Mouse (Mus musculus) kidney, postnatal 0 days (tissue): Measurements from ENCODE around the gene BC049352. TPM values are rescaled to one million over a fixed set of nuclear protein-coding genes. Genes with fewer than 3 reads are reported as not detected.

Experiments
- ATAC-seq: fragments of 200-750 bp; cut with Nextera tagmentation; replicated peaks from 2 replicates; pipeline ENCODE4 v1.8.0; 2017; ENCODE audit warnings: low read depth, moderate number of reproducible peaks, moderate TSS enrichment, moderate library complexity; ENCODE audit not compliant: low FRiP score
- DNase-seq: peaks from one replicate; pipeline ENCODE4 v3.0.0-alpha.2; 2016; ENCODE audit warnings: low spot score
- H3K27ac ChIP-seq: fragments of 300-500 bp; sonication (generic); 2 replicates; pipeline ENCODE4 v1.5.1; 2014; ENCODE audit warnings: mild to moderate bottlenecking
- H3K27me3 ChIP-seq: fragments of 300-500 bp; sonication (generic); 2 replicates; pipeline ENCODE4 v1.6.1; 2014; ENCODE audit warnings: low read length, mixed read lengths; ENCODE audit not compliant: insufficient read depth
- H3K36me3 ChIP-seq: fragments of 300-500 bp; sonication (generic); 2 replicates; pipeline ENCODE4 v1.6.1; 2014; ENCODE audit warnings: low read length, mixed read lengths; ENCODE audit not compliant: insufficient read depth
- H3K4me1 ChIP-seq: fragments of 300-500 bp; sonication (generic); replicated peaks from 2 replicates; pipeline ENCODE4 v1.6.1; 2014; ENCODE audit warnings: antibody characterized with exemption, low read length, mixed read lengths; ENCODE audit not compliant: insufficient read depth
- H3K4me2 ChIP-seq: fragments of 300-500 bp; sonication (generic); 2 replicates; pipeline ENCODE4 v1.6.1; 2014; ENCODE audit warnings: mild to moderate bottlenecking, low read length, moderate library complexity, mixed read lengths
- H3K4me3 ChIP-seq: fragments of 300-500 bp; sonication (generic); replicated peaks from 2 replicates; pipeline ENCODE4 v1.5.1; 2014; ENCODE audit warnings: low read depth, low read length
- H3K9ac ChIP-seq: fragments of 300-500 bp; sonication (generic); 2 replicates; pipeline ENCODE4 v1.6.1; 2014; ENCODE audit warnings: low read depth, low read length
- H3K9me3 ChIP-seq: fragments of 300-500 bp; sonication (generic); replicated peaks from 2 replicates; pipeline ENCODE4 v1.6.1; 2016; ENCODE audit warnings: low read length, inconsistent platforms, mixed read lengths
- CTCF ChIP-seq: IDR thresholded peaks from 2 replicates; pipeline ENCODE4 v1.5.1; 2016; ENCODE audit warnings: antibody characterized with exemption, low read depth, mild to moderate bottlenecking, moderate library complexity
- WGBS: fragments of 180-500 bp; shearing (Covaris S2); extraction: QIAGEN DNeasy Blood & Tissue Kit; methylation state at CpG from one replicate; pipeline ENCODE4 v1.1.7; 2014; 5-methylcytosine and 5-hydroxymethylcytosine counted together
- polyA plus RNA-seq: library from polyadenylated mRNA; unstranded; fragments of >200 nt; fragmentation: Nextera tagmentation; extraction: Ambion mirVana; gene quantifications from 2 replicates; pipeline ENCODE4 v1.2.1, GENCODE M21; 2015

BC049352 gene
- polyA plus RNA-seq, 1 experiment from 2014 or later, result 0.08 TPM

DNA sequence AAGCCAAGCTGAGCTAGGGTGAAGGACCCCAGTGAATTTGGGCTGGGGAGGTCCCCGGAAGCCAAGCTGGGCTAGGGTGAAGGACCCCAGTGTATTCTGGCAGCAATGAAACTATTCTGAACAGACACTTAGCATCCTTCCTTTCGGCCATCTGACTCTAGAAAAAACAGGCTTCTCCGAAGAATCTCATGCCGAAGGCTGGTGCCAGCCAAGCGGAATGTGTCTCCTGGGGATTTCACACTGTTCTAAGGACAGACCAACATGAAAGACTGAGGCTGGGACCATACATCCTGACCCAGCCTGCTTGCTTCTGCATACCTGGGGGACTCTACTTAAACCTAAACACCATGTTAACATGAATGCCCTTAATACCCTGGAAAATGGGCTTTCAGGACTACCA lies 80.1 kb downstream of the BC049352 start:
- Histone ChIP-seq H3K27me3 (no peaks in the 10 kb centered on the region), H3K4me1 (no peaks in the 10 kb centered on the region), H3K36me3 (no peaks in the 10 kb centered on the region), H3K4me3 (no peak overlapping the region), H3K27ac (no peak overlapping the region), H3K4me2 (no peak overlapping the region), H3K9me3 (no peaks in the 10 kb centered on the region), H3K9ac (no peak overlapping the region)
- no peak for TF ChIP-seq CTCF
- ATAC-seq, result no peak
- WGBS, result 64% methylated on average over 5 of the region's 5 CpGs
- DNase-seq, result no peak

DNA sequence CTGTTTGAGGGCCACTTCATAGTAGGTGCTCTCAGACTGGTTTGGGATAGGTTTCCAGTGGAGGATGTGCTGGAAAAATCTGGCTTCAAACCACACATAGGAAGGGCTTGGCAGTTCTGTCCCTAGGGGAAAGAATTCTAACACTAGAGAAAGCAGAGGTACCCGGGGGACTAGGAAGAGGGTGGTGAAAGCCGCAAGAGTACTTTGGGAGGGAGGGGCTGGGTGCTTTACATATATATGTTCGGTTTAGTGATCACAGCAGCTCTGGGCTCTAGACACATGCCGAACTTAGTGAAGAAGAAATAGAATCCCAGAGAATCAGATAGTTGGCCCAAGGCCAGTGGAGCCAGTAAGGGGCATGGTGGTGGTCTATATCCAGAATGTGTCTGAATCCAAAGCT lies 85.3 kb downstream of the BC049352 start:
- DNase-seq (no peak), ATAC-seq (no peak)
- Histone ChIP-seq H3K9me3 (no peaks in the 10 kb centered on the region), H3K27me3 (peaks cover 11% of the 10 kb centered on the region; the same call in 1 of the 2 replicates), H3K9ac (no peak overlapping the region), H3K4me1 (0 out of 2 replicates have a peak, but pooled peaks cover 4% of the 10 kb centered on the region), H3K4me3 (no peak overlapping the region), H3K4me2 (no peak overlapping the region), H3K27ac (no peak overlapping the region), H3K36me3 (no peaks in the 10 kb centered on the region)
- WGBS, result 81% methylated on average over 4 of the region's 4 CpGs
- no peak for TF ChIP-seq CTCF

DNA sequence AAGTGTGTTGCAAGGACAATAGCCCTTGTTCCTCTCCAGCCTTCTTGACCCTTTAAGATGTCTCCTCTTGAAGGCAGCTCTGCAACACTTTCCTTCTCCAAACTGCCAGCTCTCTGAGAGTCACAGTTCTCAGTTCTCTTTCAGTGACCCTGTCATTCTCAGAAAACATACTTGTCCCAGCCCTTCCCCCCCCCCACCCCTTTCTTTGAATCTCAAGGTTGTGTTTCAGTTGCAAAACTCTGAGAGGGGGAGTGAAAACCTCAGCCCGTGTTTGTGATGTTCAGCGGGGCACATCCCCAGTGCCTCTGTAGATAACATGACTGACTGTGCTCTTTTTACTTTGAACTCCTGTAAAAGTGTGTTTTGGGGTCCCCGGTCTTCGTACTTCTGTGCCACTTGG lies 86.3 kb downstream of the BC049352 start:
- H3K27ac ChIP-seq, result no peak overlapping the region
- 57% methylated on average over 4 of the region's 4 CpGs for WGBS
- H3K4me2 ChIP-seq, result no peak overlapping the region

DNA sequence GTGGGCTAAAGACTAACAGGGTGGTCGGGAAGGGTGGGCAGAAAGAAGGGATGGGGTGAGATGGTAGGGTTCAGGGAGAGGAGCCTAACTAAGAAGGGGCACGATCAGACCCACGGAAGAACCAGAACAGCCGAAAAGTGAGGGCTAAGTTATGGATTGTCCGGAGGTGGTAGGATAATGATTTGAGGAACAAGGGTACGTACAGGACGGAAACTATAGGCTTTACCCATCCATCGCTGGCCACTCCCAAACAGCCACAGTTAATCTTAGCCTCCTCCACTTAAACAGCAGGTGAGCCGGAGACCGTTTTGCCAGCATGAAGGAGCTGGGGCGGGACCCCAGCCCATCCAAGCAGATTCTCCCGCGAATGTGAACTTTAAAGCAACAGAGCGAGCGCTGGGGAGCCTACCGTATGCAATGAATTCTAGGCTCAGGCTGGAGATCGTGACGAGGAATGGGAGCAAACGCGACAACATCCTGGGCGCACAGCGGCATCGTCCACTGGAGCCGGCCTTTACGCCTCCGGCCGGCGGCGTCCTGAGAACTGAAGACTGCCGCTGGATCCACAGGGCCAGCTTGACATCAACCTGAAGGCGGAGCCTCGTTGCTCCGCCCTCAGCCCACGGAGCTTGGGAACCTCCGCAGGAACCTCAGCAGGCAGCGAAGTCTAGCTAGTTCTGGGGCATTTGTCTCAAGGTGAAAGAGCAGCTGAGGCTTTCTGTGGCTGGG lies 87.0 kb downstream of the BC049352 start, which contains the start of gene Il10ra:
TSS of gene Il10ra (minus strand) at position 553 of the 729 bp plus-strand sequence.
- Histone ChIP-seq H3K4me3 (peak within 1 kb of the TSS; percentile 30), H3K4me1 (0 out of 2 replicates have a peak, but pooled peaks cover 4% of the 10 kb centered on the region), H3K9ac (peak within 1 kb of the TSS; percentile 37; the same call in 1 of the 2 replicates), H3K9me3 (no peaks in the 10 kb centered on the region), H3K27ac (no peak within 1 kb of the TSS), H3K27me3 (peaks cover 11% of the 10 kb centered on the region; the same call in 1 of the 2 replicates), H3K4me2 (peak within 1 kb of the TSS; percentile 60), H3K36me3 (no peaks in the 10 kb centered on the region)
- no peak for TF ChIP-seq CTCF
- WGBS, result 5% methylated on average over 36 of the region's 36 CpGs
- DNase-seq (peak; percentile 65), ATAC-seq (no peak)

More for the DNA sequence above, 86.3 kb downstream of the BC049352 start:
- TF ChIP-seq CTCF, result no peak
- DNase-seq (no peak), ATAC-seq (no peak)
- Histone ChIP-seq H3K9ac (no peak overlapping the region), H3K4me1 (0 out of 2 replicates have a peak, but pooled peaks cover 4% of the 10 kb centered on the region), H3K27me3 (peaks cover 11% of the 10 kb centered on the region; the same call in 1 of the 2 replicates), H3K9me3 (no peaks in the 10 kb centered on the region), H3K36me3 (no peaks in the 10 kb centered on the region), H3K4me3 (no peak overlapping the region; the same call in 1 of the 2 replicates)

DNA sequence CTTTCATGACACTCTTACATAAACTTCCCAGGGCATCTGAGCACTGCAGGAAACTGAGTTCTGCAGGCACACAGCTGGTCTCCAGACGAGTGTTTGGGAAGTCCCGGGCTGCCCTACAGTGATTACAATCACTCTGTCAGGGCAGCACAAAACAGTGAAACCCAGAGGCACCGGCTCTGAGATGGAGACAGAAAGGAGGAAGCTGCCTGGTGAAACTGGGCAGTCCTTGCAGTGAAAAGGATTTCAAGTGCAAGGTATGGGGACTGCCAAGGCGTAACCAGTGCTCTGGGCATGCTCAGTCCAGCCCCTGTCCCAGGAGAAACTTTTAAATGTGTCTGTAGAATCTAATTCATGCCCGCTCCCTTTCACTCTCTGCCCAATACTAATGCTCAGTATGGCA lies 90.4 kb downstream of the BC049352 start:
- 45% methylated on average over 5 of the region's 5 CpGs for WGBS
- no peak overlapping the region for H3K4me2 ChIP-seq
- H3K9ac ChIP-seq, result no peak overlapping the region
- no peak overlapping the region for H3K4me3 ChIP-seq
- no peak overlapping the region for H3K27ac ChIP-seq
- no peak for TF ChIP-seq CTCF
- H3K4me1 ChIP-seq, result 0 out of 2 replicates have a peak, but pooled peaks cover 4% of the 10 kb centered on the region
- H3K27me3 ChIP-seq, result peaks cover 11% of the 10 kb centered on the region; the same call in 1 of the 2 replicates
- H3K36me3 ChIP-seq, result no peaks in the 10 kb centered on the region
- H3K9me3 ChIP-seq, result no peaks in the 10 kb centered on the region
- no peak for DNase-seq
- no peak for ATAC-seq

DNA sequence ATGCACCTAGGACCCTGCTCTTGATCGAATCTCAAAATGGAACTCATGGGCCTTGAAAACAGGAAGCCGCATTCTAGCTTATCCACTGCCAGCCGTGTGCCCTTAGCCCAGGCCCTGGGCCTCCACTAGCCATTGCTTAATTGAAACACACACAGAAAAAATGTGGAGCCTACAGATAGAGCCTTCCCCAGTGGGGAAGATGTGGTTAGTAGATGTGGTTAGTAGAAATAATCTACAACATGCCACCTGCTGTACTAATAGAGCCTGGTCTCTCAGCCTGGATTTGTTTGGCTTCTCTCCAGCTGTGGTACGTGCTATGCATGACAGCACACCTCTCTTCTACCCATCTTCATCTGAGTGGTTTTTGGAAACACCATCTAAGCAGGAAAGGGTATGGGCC lies 92.4 kb downstream of the BC049352 start:
- no peak for ATAC-seq
- H3K27ac ChIP-seq, result no peak overlapping the region
- no peak overlapping the region for H3K4me2 ChIP-seq
- no peaks in the 10 kb centered on the region for H3K36me3 ChIP-seq
- 75% methylated on average over 4 of the region's 4 CpGs for WGBS
- no peak for DNase-seq
- H3K9me3 ChIP-seq, result no peaks in the 10 kb centered on the region
- H3K27me3 ChIP-seq, result 0 out of 2 replicates have a peak, but pooled peaks cover 4% of the 10 kb centered on the region
- no peak overlapping the region for H3K4me3 ChIP-seq
- no peaks in the 10 kb centered on the region for H3K4me1 ChIP-seq
- no peak for TF ChIP-seq CTCF
- no peak overlapping the region for H3K9ac ChIP-seq
